Mouse (Mus musculus) MEL (cell line): ENCODE results near the gene Rgl3. TPM values are rescaled to one million over a fixed set of nuclear protein-coding genes. Genes with fewer than 3 reads are reported as not detected.
A peak's percentile ranks its signal among the peaks of the same experiment; 100 is the strongest.

Experiments used
- DNase-seq: peaks from one replicate; pipeline ENCODE4 v3.0.0; 2011; ENCODE audit warnings: low read depth, low spot score
- H3K27ac ChIP-seq: 2 replicates; pipeline ENCODE4 v1.5.1; 2012; ENCODE audit warnings: low read depth, mild to moderate bottlenecking, control low read depth, low read length, moderate library complexity; ENCODE audit not compliant: control insufficient read depth
- H3K27me3 ChIP-seq, 2 experiments: fragments of 150-350 bp in 1 of 2; sonication (generic) in 1 of 2; 2 replicates each; pipeline ENCODE4 v1.6.1; 2012; ENCODE audit warnings: low read length in 2 of 2, mild to moderate bottlenecking in 2 of 2, improper control_type of control experiment in 1 of 2, moderate library complexity in 1 of 2; ENCODE audit not compliant: insufficient read depth in 2 of 2, control insufficient read depth in 1 of 2
- H3K36me3 ChIP-seq, 2 experiments: 2 replicates each; pipeline ENCODE4 v1.6.1; 2012 to 2014; ENCODE audit warnings: low read length in 2 of 2, improper control_type of control experiment in 1 of 2, inconsistent platforms in 1 of 2, mild to moderate bottlenecking in 1 of 2; ENCODE audit not compliant: insufficient read depth in 2 of 2, control insufficient read depth in 1 of 2
- H3K4me1 ChIP-seq, 2 experiments: fragments of 150-350 bp in 1 of 2; sonication (generic) in 1 of 2; 2 replicates each; pipeline ENCODE4 v1.6.1; 2012; ENCODE audit warnings: low read length in 2 of 2, improper control_type of control experiment in 1 of 2, mild to moderate bottlenecking in 1 of 2; ENCODE audit not compliant: insufficient read depth in 2 of 2, control insufficient read depth in 1 of 2
- H3K4me3 ChIP-seq, 2 experiments: fragments of 150-350 bp in 1 of 2; sonication (generic) in 1 of 2; 2 replicates each; pipeline ENCODE4 v1.5.1; 2012; ENCODE audit warnings: low read depth in 2 of 2, low read length in 2 of 2, mild to moderate bottlenecking in 2 of 2, moderate library complexity in 2 of 2, control low read depth in 1 of 2, improper control_type of control experiment in 1 of 2; ENCODE audit not compliant: control insufficient read depth in 1 of 2, insufficient read depth in 1 of 2
- H3K79me2 ChIP-seq: 2 replicates; pipeline ENCODE4 v1.6.1; 2012; ENCODE audit warnings: mild to moderate bottlenecking, low read length, moderate library complexity; ENCODE audit not compliant: control insufficient read depth, poor library complexity, insufficient read depth
- H3K9ac ChIP-seq: 2 replicates; pipeline ENCODE4 v1.6.1; 2012; ENCODE audit warnings: low read depth, mild to moderate bottlenecking, control low read depth, low read length, moderate library complexity; ENCODE audit not compliant: control insufficient read depth, poor library complexity, severe bottlenecking
- H3K9me3 ChIP-seq: fragments of 150-350 bp; sonication (generic); replicated peaks from 2 replicates; pipeline ENCODE4 v1.6.1; 2012; ENCODE audit warnings: mild to moderate bottlenecking, low read length, improper control_type of control experiment, moderate library complexity; ENCODE audit not compliant: insufficient read depth
- BHLHE40 ChIP-seq: IDR thresholded peaks from 2 replicates; pipeline ENCODE4 v1.6.1; 2012; ENCODE audit warnings: low read depth, mild to moderate bottlenecking, inconsistent platforms, low read length, improper control_type of control experiment, borderline replicate concordance
- CHD1 ChIP-seq: IDR thresholded peaks from 2 replicates; pipeline ENCODE4 v1.6.1; 2012; ENCODE audit warnings: low read depth, mild to moderate bottlenecking, inconsistent platforms, low read length, improper control_type of control experiment
- CHD2 ChIP-seq: IDR thresholded peaks from 2 replicates; pipeline ENCODE4 v1.6.1; 2011; ENCODE audit warnings: low read length, improper control_type of control experiment
- CTCF ChIP-seq, 3 experiments: IDR thresholded peaks in 2 of 3; conservative IDR thresholded peaks in 1 of 3; 2 replicates each; pipeline ENCODE4 v1.5.1; 2011 to 2012; ENCODE audit warnings: low read length in 3 of 3, low read depth in 2 of 3, mild to moderate bottlenecking in 2 of 3, improper control_type of control experiment in 1 of 3, inconsistent platforms in 1 of 3, mixed read lengths in 1 of 3, moderate library complexity in 1 of 3; ENCODE audit not compliant: control insufficient read depth in 1 of 3, insufficient read depth in 1 of 3, poor library complexity in 1 of 3, severe bottlenecking in 1 of 3
- E2F4 ChIP-seq: IDR thresholded peaks from 2 replicates; pipeline ENCODE4 v1.6.1; 2011; ENCODE audit warnings: low read depth, low read length, improper control_type of control experiment, borderline replicate concordance
- ELF1 ChIP-seq: IDR thresholded peaks from 2 replicates; pipeline ENCODE4 v1.6.1; 2014; ENCODE audit warnings: low read depth, mild to moderate bottlenecking, inconsistent platforms, low read length, improper control_type of control experiment, moderate library complexity
- EP300 ChIP-seq, 2 experiments: IDR thresholded peaks; 2 replicates each; pipeline ENCODE4 v1.6.1; 2011; ENCODE audit warnings: improper control_type of control experiment in 2 of 2, low read length in 2 of 2, low read depth in 1 of 2, mild to moderate bottlenecking in 1 of 2
- ETS1 ChIP-seq: IDR thresholded peaks from 2 replicates; pipeline ENCODE4 v1.6.1; 2012; ENCODE audit warnings: low read depth, mild to moderate bottlenecking, inconsistent platforms, low read length, improper control_type of control experiment, moderate library complexity
- GABPA ChIP-seq: IDR thresholded peaks from 2 replicates; pipeline ENCODE4 v1.6.1; 2012; ENCODE audit warnings: low read depth, mild to moderate bottlenecking, inconsistent platforms, low read length, improper control_type of control experiment, moderate library complexity
- GATA1 ChIP-seq: IDR thresholded peaks from 2 replicates; pipeline ENCODE4 v1.6.1; 2011; ENCODE audit warnings: low read depth, low read length, improper control_type of control experiment
- HCFC1 ChIP-seq: IDR thresholded peaks from 2 replicates; pipeline ENCODE4 v1.6.1; 2012; ENCODE audit warnings: low read depth, mild to moderate bottlenecking, inconsistent platforms, low read length, improper control_type of control experiment, moderate library complexity
- JUND ChIP-seq: IDR thresholded peaks from 2 replicates; pipeline ENCODE4 v1.6.1; 2011; ENCODE audit warnings: low read depth, mild to moderate bottlenecking, improper control_type of control experiment, low read length
- MAX ChIP-seq: IDR thresholded peaks from 2 replicates; pipeline ENCODE4 v1.6.1; 2011; ENCODE audit warnings: low read length, improper control_type of control experiment
- MAZ ChIP-seq: IDR thresholded peaks from 2 replicates; pipeline ENCODE4 v1.6.1; 2012; ENCODE audit warnings: low read depth, mild to moderate bottlenecking, inconsistent platforms, low read length, improper control_type of control experiment
- MEF2A ChIP-seq: IDR thresholded peaks from 2 replicates; pipeline ENCODE4 v1.6.1; 2014; ENCODE audit warnings: low read depth, mild to moderate bottlenecking, inconsistent platforms, low read length, improper control_type of control experiment; ENCODE audit not compliant: poor library complexity, insufficient replicate concordance, severe bottlenecking; ENCODE audit errors: extremely low read depth
- MXI1 ChIP-seq: IDR thresholded peaks from 2 replicates; pipeline ENCODE4 v1.6.1; 2011; ENCODE audit warnings: mild to moderate bottlenecking, low read depth, low read length, improper control_type of control experiment
- MYB ChIP-seq: IDR thresholded peaks from 2 replicates; pipeline ENCODE4 v1.6.1; 2011; ENCODE audit warnings: mild to moderate bottlenecking, low read depth, low read length, improper control_type of control experiment
- MYC ChIP-seq: IDR thresholded peaks from 2 replicates; pipeline ENCODE4 v1.6.1; 2011; ENCODE audit warnings: low read depth, mild to moderate bottlenecking, low read length, improper control_type of control experiment, moderate library complexity
- NELFE ChIP-seq: IDR thresholded peaks from 2 replicates; pipeline ENCODE4 v1.6.1; 2011; ENCODE audit warnings: low read depth, low read length, improper control_type of control experiment
- NRF1 ChIP-seq: IDR thresholded peaks from 2 replicates; pipeline ENCODE4 v1.6.1; 2014; ENCODE audit warnings: low read depth, mild to moderate bottlenecking, inconsistent platforms, low read length, improper control_type of control experiment, moderate library complexity; ENCODE audit not compliant: poor library complexity, insufficient read depth, severe bottlenecking
- POLR2A ChIP-seq, 2 experiments: IDR thresholded peaks; 2 replicates each; pipeline ENCODE4 v1.6.1; 2011 to 2012; ENCODE audit warnings: low read length in 2 of 2, mild to moderate bottlenecking in 2 of 2, control low read depth in 1 of 2, improper control_type of control experiment in 1 of 2, low read depth in 1 of 2, moderate library complexity in 1 of 2; ENCODE audit not compliant: control insufficient read depth in 1 of 2, insufficient read depth in 1 of 2, poor library complexity in 1 of 2
- POLR2AphosphoS2 ChIP-seq: IDR thresholded peaks from 2 replicates; pipeline ENCODE4 v1.6.1; 2011; ENCODE audit warnings: low read length, improper control_type of control experiment
- POLR2AphosphoS5 ChIP-seq: IDR thresholded peaks from 2 replicates; pipeline ENCODE4 v1.6.1; 2012; ENCODE audit warnings: low read depth, borderline replicate concordance, mild to moderate bottlenecking, inconsistent platforms, low read length, moderate library complexity, mixed read lengths
- RAD21 ChIP-seq: IDR thresholded peaks from 2 replicates; pipeline ENCODE4 v1.6.1; 2011; ENCODE audit warnings: mild to moderate bottlenecking, low read depth, low read length, improper control_type of control experiment
- SIN3A ChIP-seq: IDR thresholded peaks from 2 replicates; pipeline ENCODE4 v1.6.1; 2012; ENCODE audit warnings: low read length, improper control_type of control experiment, inconsistent platforms
- TAL1 ChIP-seq: IDR thresholded peaks from 2 replicates; pipeline ENCODE4 v1.6.1; 2012; ENCODE audit warnings: mild to moderate bottlenecking, inconsistent platforms, low read length, moderate library complexity, mixed read lengths
- TCF12 ChIP-seq: IDR thresholded peaks from 2 replicates; pipeline ENCODE4 v1.6.1; 2014; ENCODE audit warnings: low read depth, mild to moderate bottlenecking, inconsistent platforms, low read length, improper control_type of control experiment, moderate library complexity
- UBTF ChIP-seq: IDR thresholded peaks from 2 replicates; pipeline ENCODE4 v1.6.1; 2012; ENCODE audit warnings: low read depth, mild to moderate bottlenecking, inconsistent platforms, low read length, improper control_type of control experiment, moderate library complexity, borderline replicate concordance; ENCODE audit not compliant: insufficient read depth
- USF1 ChIP-seq: IDR thresholded peaks from 2 replicates; pipeline ENCODE4 v1.6.1; 2014; ENCODE audit warnings: low read depth, mild to moderate bottlenecking, inconsistent platforms, low read length, improper control_type of control experiment, moderate library complexity
- USF2 ChIP-seq, 2 experiments: IDR thresholded peaks; 2 replicates each; pipeline ENCODE4 v1.6.1; 2011 to 2012; ENCODE audit warnings: improper control_type of control experiment in 2 of 2, low read length in 2 of 2, borderline replicate concordance in 1 of 2, inconsistent platforms in 1 of 2, low read depth in 1 of 2, mild to moderate bottlenecking in 1 of 2; ENCODE audit not compliant: insufficient read depth in 1 of 2
- ZC3H11A ChIP-seq: IDR thresholded peaks from 2 replicates; pipeline ENCODE4 v1.6.1; 2012; ENCODE audit warnings: low read depth, mild to moderate bottlenecking, inconsistent platforms, low read length, improper control_type of control experiment
- ZKSCAN1 ChIP-seq: IDR thresholded peaks from 2 replicates; pipeline ENCODE4 v1.6.1; 2012; ENCODE audit warnings: low read depth, mild to moderate bottlenecking, inconsistent platforms, low read length, improper control_type of control experiment, moderate library complexity
- ZMIZ1 ChIP-seq: IDR thresholded peaks from 2 replicates; pipeline ENCODE4 v1.6.1; 2012; ENCODE audit warnings: low read depth, mild to moderate bottlenecking, inconsistent platforms, low read length, improper control_type of control experiment, moderate library complexity
- ZNF384 ChIP-seq: IDR thresholded peaks from 2 replicates; pipeline ENCODE4 v1.6.1; 2012; ENCODE audit warnings: low read depth, mild to moderate bottlenecking, inconsistent platforms, low read length, improper control_type of control experiment
- polyA plus RNA-seq, 2 experiments: library from polyadenylated mRNA; stranded (reverse) in 1 of 2; unstranded in 1 of 2; fragments of >175 nt in 1 of 2; fragments of >200 nt in 1 of 2; gene quantifications; 2 replicates each; pipeline versions ENCODE4 v1.2.1 to v1.2.4; 2012; ENCODE audit warnings: low replicate concordance in 2 of 2, low read depth in 1 of 2; ENCODE audit not compliant: insufficient read length in 2 of 2, insufficient read depth in 1 of 2, missing spikeins in 1 of 2
- total RNA-seq: library from RNA; depleted of rRNA; stranded (reverse); fragments of 300-350 nt; gene quantifications from 2 replicates; pipeline ENCODE4 v1.2.3, GENCODE M21; 2012

Gene Rgl3
- total and polyA plus RNA-seq, 3 experiments, result not detected

DNA sequence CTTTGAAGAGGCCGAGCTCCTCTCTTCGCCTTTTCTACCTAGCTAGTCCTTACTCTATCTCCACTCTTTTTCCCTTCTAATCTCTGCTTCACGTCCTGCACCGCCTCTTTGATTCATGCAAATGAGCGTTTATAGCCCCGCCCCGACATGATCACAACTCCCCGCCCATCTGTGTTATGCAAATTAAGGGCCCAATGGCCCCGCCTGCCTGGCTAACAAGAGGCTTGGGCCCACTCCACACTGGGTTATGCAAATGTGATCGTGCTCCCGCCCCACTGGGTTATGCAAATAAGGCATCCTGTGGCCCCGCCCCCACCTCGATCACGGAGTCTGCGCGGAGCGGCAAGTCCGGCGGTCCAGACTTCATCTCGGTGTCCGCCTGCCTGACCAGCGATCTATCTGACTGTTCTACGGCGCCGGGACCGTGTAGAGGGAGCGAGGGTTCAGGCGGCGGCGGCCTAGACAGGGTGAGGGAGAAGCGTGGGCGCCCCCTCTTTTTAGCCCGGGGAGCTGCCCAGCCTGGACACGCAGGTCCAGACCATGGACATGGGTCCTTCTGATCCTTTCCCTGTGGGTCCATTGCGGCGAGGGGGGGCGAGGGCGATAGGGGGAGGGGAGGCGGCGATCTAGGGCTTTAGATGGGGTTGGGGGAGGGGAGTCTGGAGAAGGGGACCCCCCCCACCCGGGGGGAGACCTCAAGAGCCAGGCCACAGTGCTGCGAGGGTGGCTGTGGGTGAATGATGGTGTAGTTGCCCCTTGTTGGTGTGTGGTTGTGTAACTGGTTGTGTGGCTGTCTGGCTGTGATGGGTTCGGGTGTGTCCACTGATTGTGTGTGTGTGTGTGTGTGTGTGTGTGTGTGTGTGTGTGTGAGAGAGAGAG, 52.3 kb downstream of the Rgl3 start, which contains the start of gene Plppr2:
Gene Plppr2, plus strand, starts transcription at position 342 of the 879 bp plus-strand sequence.
- Histone ChIP-seq H3K4me3 (peak within 1 kb of the TSS; percentile 69 to 92), H3K79me2 (no peaks in the 10 kb centered on the region), H3K4me1 (peaks cover 12 to 23% of the 10 kb centered on the region in 2 experiments), H3K9me3 (no peaks in the 10 kb centered on the region), H3K27ac (no peak within 1 kb of the TSS), H3K27me3 (no peaks in the 10 kb centered on the region), H3K36me3 (peaks cover 0 to 17% of the 10 kb centered on the region in 2 experiments; a peak in 2 of 4 replicates), H3K9ac (peak within 1 kb of the TSS; percentile 61)
- DNase-seq, result peak; percentile 100
- TF ChIP-seq POLR2AphosphoS2 (no peak), JUND (no peak), EP300 (IDR thresholded peaks at IDR 0.05; ENCODE audit: low read depth in 1 of 2, low read length in 2 of 2) (peak in 1 of 2 experiments; percentile 19; a peak in 1 of 4 replicates), RAD21 (no peak), MEF2A (no peak), ZNF384 (no peak), MYC (peak; percentile 12; the same call in 1 of the 2 replicates), TCF12 (peak; percentile 25; the same call in 1 of the 2 replicates), USF2 (IDR thresholded peaks at IDR 0.05; ENCODE audit: borderline replicate concordance in 1 of 2, insufficient read depth in 1 of 2, low read depth in 1 of 2, low read length in 2 of 2) (no peak), BHLHE40 (no peak), SIN3A (peak; percentile 12), MXI1 (no peak), E2F4 (no peak), GATA1 (peak; percentile 59), ZMIZ1 (peak; percentile 14; the same call in 1 of the 2 replicates), USF1 (peak; percentile 45; the same call in 1 of the 2 replicates), GABPA (no peak), CHD1 (no peak), NELFE (peak; percentile 39), POLR2A (IDR thresholded peaks at IDR 0.05; ENCODE audit: control insufficient read depth in 1 of 2, insufficient read depth in 1 of 2, low read depth in 1 of 2, low read length in 2 of 2, poor library complexity in 1 of 2) (peak; percentile 29 to 72; a peak in 2 of 4 replicates), ZKSCAN1 (no peak), TAL1 (no peak), HCFC1 (0 out of 2 replicates have a peak, but pooled peaks have one; percentile 25), MAZ (peak; percentile 41; the same call in 1 of the 2 replicates), ETS1 (no peak; the same call in 1 of the 2 replicates), ZC3H11A (no peak), MYB (no peak), MAX (0 out of 2 replicates have a peak, but pooled peaks have one; percentile 31), UBTF (no peak), POLR2AphosphoS5 (no peak), NRF1 (peak; percentile 87), ELF1 (0 out of 2 replicates have a peak, but pooled peaks have one; percentile 46), CTCF (IDR thresholded peaks at IDR 0.05 in 2 of 3, conservative IDR thresholded peaks at IDR 0.05 in 1 of 3; ENCODE audit: control insufficient read depth in 1 of 3, insufficient read depth in 1 of 3, low read depth in 2 of 3, low read length in 3 of 3, poor library complexity in 1 of 3, severe bottlenecking in 1 of 3) (no peak), CHD2 (no peak)
